Mouse (Mus musculus): ENCODE results near the gene Drap1. TPM values are rescaled to one million over a fixed set of nuclear protein-coding genes. Genes with fewer than 3 reads are reported as not detected.
A peak's percentile ranks its signal among the peaks of the same experiment; 100 is the strongest.

Gene Drap1
- total RNA-seq, 2 experiments from 2014 or later = 344 to 358 TPM

DNA sequence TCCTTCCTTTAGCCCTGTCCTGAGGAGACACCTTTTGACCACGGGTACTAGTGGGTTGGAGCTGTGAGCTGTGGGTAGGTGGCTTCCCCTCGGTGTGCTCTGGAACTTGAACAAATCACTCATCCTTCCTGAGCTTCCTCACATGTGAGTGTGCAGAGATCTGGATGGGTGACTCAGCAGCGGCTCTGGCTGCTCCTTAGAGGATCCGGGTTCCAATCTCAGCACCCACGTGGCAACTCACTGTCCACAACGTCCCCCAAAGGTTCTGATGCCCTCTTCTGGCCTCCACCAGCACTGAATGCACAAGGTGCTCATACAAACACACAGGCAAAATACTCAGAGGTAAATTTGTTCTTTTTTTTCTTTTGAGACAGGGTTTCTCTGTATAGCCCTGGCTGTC, 27.0 kb upstream of the Drap1 start:
- no peak for DNase-seq (ENCODE audit: low spot score in 2 of 2)

- no peak for DNase-seq (ENCODE audit: low spot score in 2 of 2)
Measured at GRCm38 (mm10) chr19:5449673-5450072, 24.9 kb upstream of the Drap1 start.

DNA sequence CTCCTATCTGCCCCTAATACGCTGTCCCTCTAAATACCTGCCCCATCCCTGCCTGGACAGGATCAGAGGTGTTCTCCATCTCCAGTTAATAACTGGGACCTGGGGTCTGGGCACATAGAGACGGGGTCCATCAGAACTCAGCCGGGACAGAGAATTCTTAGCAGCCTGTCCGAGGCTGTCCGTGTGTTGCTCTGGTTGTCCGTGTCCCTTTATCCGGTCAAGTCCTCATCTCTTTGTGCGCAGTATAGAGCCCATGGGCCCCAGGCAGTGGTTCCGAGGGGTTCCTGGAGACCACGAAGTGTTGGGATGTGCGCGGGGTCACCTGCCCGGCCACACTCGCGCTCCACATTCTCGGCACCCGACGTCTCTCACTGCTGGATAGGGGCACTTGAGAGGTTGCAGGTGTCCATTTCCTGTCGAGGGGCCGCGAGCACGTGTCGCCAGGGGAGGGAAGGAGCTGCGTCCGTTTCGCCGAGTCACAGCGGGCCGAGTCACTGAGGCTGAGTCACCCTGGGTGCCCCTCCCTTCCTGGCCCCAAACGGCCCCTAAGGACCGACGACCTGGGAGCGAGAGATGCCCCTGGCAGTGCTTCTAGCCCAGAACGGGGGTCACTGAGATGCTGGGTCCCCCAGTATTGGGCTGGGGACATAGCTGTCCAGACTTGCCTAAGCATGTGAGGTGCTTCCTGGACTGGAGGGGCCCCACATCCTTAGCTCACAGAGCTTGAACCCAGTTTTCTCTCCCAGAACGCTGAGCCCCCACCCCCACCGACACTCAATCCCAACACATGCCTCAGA, 23.8 kb upstream of the Drap1 start:
- no peak for DNase-seq (ENCODE audit: low spot score in 2 of 2)

DNA sequence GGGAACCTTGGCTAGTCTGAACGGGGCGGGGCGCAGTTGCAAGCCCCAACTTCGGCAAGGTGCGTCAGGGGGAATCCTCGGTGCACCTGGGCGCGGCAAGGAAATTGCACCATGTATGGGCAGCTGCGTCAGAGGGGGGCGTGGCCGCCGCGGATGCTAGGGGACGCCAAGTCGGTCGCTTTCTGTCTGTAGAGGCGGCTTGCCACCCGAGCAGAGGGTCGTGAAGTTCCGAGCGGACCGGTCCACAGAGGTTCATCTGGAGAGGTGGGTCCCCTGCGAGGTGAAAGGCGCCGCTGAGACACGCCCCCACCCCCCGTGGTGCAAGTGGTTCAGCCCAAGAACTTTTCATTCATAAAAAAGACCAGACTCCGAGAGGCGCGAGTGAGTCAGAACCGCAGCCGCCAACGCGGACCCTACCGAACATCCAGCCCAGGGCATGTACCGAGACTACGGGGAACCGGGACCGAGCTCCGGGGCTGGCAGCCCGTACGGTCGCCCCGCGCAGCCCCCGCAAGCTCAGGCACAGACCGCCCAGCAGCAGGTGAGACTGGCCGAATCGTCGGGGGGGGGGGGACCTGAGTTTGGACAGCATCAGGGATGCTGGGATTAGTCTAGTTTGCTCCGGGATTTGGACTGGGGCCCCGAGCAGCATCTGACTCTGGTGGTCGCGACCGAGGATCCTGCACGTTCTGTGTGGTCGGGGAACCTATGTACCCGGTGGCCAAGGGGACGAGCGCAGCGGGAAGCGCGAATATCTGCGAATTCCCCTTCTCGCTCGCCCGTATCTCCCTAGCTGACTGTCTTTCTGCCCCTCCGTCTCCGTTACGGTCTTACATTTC, 23.0 kb upstream of the Drap1 start, which contains the start of gene Fosl1:
Fosl1 (plus strand) TSS at position 33 of the 839 bp plus-strand sequence.
- peak in 1 of 2 experiments; percentile 54 for DNase-seq (ENCODE audit: low spot score in 2 of 2)

- no peak for DNase-seq (ENCODE audit: low spot score in 2 of 2)
Measured at GRCm38 (mm10) chr19:5445747-5446146, 21.0 kb upstream of the Drap1 start.

DNA sequence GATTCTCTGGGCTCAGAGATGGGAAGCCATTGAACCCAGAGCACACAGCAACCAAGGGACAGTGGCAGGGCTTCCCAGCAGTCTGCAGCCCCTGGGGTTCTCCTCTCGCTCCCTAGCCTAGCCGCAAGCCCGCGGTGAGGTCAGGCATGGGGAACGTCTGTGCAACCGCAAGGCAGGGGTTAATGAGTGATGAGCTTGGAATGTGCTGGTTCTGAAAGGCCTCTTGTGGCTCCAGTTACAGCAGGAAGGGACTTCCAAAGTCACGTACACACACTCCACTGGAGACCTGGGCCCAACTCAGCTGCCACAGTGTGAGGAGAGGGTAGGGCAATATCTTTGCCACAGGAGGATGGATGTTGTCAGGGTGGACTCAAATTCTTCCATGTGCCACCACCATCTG, 20.2 kb upstream of the Drap1 start:
- DNase-seq (ENCODE audit: low spot score in 2 of 2) = no peak

DNA sequence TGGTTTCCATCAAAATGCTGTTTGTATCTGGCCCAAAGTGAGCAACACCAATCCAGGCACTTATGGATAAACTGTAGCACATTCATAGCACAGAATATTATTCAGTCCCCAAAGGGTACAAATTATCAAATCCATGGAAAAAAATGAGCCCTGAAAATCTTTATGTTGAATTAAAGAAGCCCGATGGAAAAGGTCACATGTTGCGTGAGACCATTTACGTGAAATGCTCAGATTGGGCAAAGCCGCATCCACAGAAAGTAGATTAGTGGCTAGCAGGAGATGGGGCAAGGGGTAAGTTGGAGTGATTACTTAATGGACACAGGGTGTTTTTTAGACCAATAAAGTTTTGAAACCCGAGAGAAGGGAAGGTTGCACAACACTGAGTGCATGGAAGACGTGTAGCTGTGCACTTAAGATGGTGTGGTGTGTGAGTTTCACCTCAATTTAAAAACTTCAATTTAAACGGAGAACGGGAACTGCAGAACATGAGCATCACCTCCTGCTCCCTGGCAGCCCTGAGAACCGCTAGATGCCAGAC, 19.7 kb upstream of the Drap1 start:
- DNase-seq (ENCODE audit: low spot score in 2 of 2) = no peak

GRCm38 (mm10) chr19:5433951-5434350, 9.2 kb upstream of the Drap1 start:
- DNase-seq (ENCODE audit: low spot score in 2 of 2) = no peak

DNA sequence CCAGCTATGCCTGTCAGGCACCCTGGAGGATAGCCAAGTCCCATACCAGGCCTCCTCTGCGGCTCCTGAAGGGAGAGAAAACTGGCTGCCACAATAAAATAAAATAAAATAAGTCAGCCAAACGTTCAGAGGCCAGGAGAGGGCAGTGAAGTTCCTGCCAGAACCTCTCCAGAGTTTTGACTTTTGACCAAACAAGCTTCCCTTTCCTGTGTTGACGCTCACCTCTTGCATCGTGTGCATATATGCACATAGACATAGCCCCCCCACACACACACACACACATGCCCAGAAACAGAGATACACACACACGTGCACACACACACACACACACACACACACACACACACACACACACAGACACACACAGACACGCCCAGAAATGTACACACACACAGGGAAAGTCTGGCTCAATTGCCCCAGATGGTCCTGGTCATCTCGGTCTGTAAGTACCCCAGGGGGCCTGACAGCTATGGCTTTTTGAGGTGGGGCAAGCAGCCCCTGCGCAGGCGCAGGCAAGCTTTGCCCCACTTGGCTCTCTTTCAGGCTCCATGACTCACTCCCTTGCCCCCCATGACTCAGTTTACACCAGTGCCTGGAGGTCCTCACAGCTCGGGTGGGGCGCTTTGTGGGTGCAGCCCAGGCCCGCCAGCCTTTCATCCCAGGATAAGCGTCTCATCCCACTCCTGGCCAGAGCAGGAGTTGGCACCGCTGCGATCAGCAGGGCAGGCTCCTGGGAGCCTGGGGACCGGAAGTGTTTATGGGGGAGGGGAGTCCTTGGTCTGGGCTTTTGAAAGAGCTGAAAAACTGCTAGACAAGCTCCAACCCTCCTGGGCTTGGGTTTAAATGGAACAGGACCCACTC, 8.4 kb upstream of the Drap1 start:
- no peak for DNase-seq (ENCODE audit: low spot score in 2 of 2)

- no peak for DNase-seq (ENCODE audit: low spot score in 2 of 2)
Measured at GRCm38 (mm10) chr19:5431911-5432464, 7.2 kb upstream of the Drap1 start.

DNA sequence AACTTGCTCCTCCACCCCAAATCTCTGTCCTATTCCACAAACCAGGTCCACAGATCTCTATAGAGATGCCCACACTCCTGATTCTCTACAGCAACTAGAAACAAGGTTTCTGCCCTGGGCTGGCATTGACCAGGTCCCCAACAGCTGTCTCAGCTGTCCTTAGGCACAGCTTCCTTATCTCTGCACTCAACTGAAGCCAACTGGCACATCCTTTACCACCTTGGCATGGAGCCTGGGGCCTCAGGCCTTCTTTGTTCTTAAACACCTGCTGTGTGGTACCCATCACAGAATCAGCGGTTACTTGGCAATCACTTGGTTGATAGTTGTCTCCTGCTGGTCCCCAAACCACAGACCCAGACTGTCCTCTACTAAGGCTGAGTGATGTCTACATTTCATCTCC, 5.6 kb upstream of the Drap1 start:
- DNase-seq (ENCODE audit: low spot score in 2 of 2) = no peak

DNA sequence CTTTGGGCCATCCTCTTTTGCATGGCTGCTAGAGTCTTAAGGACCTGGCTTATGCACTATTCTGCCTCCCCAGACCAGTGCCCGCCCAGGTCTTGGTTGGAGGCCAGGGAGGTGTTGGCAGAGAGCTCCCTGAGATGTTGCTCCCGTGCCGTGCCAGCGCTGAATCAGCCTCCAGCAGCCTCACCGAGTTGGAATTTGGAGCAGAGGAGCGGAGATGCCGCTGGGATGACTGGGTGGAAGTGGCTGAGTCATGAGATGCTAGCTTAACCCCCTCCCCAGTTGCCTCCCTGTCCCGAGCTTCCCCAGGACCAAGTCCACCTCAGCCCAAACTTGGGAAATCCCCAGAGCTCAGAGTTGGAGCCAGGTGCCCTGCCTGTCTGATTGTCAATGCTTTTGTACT, 5.0 kb upstream of the Drap1 start:
- peak in 1 of 2 experiments; percentile 60 for DNase-seq (ENCODE audit: low spot score in 2 of 2)

DNA sequence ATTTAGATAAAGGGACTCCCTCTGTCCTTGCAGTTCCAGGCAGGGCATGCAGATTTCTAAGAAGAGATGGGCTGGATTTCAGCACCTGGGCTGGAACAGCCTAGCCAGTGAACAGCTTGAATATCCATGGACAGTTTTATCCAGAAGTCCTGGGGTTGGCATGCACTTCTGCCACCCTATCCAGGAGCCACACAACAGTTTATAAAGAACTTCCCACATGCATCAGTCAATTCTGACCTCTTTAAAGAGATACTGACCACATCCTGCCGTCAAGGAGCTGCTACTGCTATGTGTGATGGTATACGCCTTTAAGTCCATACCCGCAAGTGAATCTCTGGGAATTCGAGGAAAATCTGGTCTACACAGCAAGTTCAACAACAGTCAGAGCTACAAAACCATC, 4.4 kb upstream of the Drap1 start:
- DNase-seq (ENCODE audit: low spot score in 2 of 2) = no peak

- DNase-seq (ENCODE audit: low spot score in 2 of 2) = no peak
Measured at GRCm38 (mm10) chr19:5428083-5428482, 3.3 kb upstream of the Drap1 start.

DNA sequence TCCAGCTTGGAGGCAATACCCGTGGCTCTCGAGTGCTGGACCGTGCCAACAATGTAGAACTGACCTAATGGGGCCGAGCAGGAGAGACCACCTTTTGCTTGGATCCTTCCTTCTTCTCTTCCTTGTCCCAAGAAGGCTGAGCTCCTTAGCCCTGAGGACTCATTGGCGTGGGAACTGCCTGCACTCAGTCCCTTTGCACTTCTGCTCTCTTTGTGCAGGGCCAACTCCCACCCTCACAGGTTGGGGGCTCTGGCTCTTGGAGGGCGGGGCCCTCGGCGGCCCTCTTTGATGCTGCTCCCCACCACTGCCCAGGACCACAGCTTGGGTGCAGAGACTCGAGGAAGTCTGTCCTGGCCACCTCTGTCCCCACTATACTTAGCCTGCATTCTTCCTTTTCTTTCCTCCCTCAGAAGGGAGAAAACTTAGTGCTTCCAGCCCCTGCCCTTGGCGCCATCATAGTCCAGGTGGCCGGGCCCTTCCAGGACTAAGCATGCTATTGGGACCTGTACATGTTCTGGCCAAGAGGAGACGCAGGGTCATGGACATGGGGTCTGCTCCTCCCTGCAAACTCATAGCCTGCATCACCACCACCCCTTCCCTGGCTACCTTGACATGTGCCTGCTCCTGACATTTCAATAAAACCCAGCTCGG, 2.0 kb upstream of the Drap1 start:
- DNase-seq (ENCODE audit: low spot score in 2 of 2) = no peak

DNA sequence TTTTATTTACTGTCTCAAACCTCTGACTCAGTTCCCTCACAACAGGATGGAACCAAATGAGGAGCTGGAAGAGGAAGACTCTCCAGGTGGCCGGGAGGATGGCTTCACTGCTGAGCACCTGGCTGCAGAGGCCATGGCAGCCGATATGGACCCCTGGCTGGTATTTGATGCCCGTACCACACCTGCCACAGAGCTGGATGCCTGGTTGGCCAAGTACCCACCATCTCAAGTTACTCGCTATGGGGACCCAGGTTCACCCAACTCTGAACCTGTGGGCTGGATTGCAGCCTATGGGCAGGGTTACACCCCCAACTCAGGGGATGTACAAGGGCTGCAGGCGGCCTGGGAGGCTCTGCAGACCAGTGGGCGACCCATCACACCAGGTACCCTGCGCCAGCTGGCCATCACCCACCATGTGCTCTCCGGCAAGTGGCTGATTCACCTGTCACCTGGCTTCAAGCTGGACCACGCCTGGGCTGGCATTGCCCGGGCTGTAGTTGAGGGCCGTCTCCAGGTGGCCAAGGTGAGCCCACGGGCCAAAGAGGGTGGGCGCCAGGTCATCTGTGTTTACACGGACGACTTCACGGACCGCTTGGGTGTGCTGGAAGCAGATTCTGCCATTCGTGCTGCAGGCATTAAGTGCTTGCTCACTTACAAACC, 1.3 kb upstream of the Drap1 start:
- no peak for DNase-seq (ENCODE audit: low spot score in 2 of 2)

GRCm38 (mm10) chr19:5424092-5424781, 542 bp downstream of the Drap1 start:
- peak in 1 of 2 experiments; percentile 78 for DNase-seq (ENCODE audit: low spot score in 2 of 2)

- no peak for DNase-seq (ENCODE audit: low spot score in 2 of 2)
Measured at GRCm38 (mm10) chr19:5423561-5423960, 1.2 kb downstream of the Drap1 start.

GRCm38 (mm10) chr19:5422895-5423443, 1.8 kb downstream of the Drap1 start:
- DNase-seq (ENCODE audit: low spot score in 2 of 2) = no peak
